Mouse (Mus musculus) cerebellum, adult 2 months (tissue): Measurements from ENCODE around the gene Traf1. TPM values are rescaled to one million over a fixed set of nuclear protein-coding genes. Genes with fewer than 3 reads are reported as not detected.

Experiments used
- DNase-seq, 2 experiments: peaks; one replicate each; pipeline ENCODE4 v3.0.0; 2021
- H3K27ac ChIP-seq: fragments of 200-500 bp; 2 replicates; pipeline ENCODE4 v1.5.1; 2012; ENCODE audit warnings: low read length, control low read depth, inconsistent platforms; ENCODE audit not compliant: insufficient read depth
- H3K27me3 ChIP-seq: fragments of 200-500 bp; 2 replicates; pipeline ENCODE4 v1.6.1; 2012; ENCODE audit warnings: inconsistent platforms, mild to moderate bottlenecking, low read length, moderate library complexity; ENCODE audit not compliant: control insufficient read depth, insufficient read depth
- H3K4me1 ChIP-seq: fragments of 200-500 bp; 2 replicates; pipeline ENCODE4 v1.6.1; 2011; ENCODE audit warnings: low read length; ENCODE audit not compliant: control insufficient read depth, insufficient read depth
- H3K4me3 ChIP-seq: fragments of 200-500 bp; replicated peaks from 2 replicates; pipeline ENCODE3; 2011; ENCODE audit warnings: mild to moderate bottlenecking, low read depth, low read length, control low read depth; ENCODE audit not compliant: insufficient read depth
- CTCF ChIP-seq: fragments of 200-500 bp; IDR thresholded peaks from 2 replicates; pipeline ENCODE4 v1.5.1; 2011; ENCODE audit warnings: low read depth, mild to moderate bottlenecking, control low read depth, low read length, moderate library complexity, borderline replicate concordance; ENCODE audit not compliant: insufficient read depth
- POLR2A ChIP-seq: fragments of 200-500 bp; IDR thresholded peaks from 2 replicates; pipeline ENCODE4 v1.6.1; 2011; ENCODE audit warnings: low read length, control low read depth, borderline replicate concordance; ENCODE audit not compliant: insufficient read depth
- WGBS: fragments of 180-500 bp; shearing (Covaris S2); methylation state at CpG from one replicate; pipeline ENCODE4 v1.1.7; 2018; 5-methylcytosine and 5-hydroxymethylcytosine counted together
- polyA plus RNA-seq: library from polyadenylated mRNA; depleted of rRNA; stranded (reverse); fragments of >200 nt; gene quantifications from 2 replicates; pipeline ENCODE4 v1.2.3, GENCODE M21; 2012; rRNA removed

Traf1 gene
- polyA plus RNA-seq, 1 experiment, result 8.4 TPM

GRCm38 (mm10) chr2:34893950-34894349 is 67.6 kb downstream of the Traf1 start:
- Histone ChIP-seq H3K4me3 (no peak overlapping the region), H3K4me1 (peaks cover 12% of the 10 kb centered on the region), H3K27ac (no peak overlapping the region), H3K27me3 (no peaks in the 10 kb centered on the region)
- WGBS, result 72% methylated on average over 5 of the region's 5 CpGs
- DNase-seq, result no peak
- no peak for TF ChIP-seq CTCF
- TF ChIP-seq POLR2A, result no peak

Other genes starting within 250 kb of the Traf1 start
- gene Gapvd1, start 206.5 kb downstream of the Traf1 start, polyA plus RNA-seq, result 49.4 and 52.8 TPM in 2 replicates
- 226 and 249 TPM in 2 replicates for gene Hspa5, start 189.8 kb downstream of the Traf1 start, polyA plus RNA-seq
- gene Rabepk, start 161.9 kb downstream of the Traf1 start, polyA plus RNA-seq, result 43.2 and 46.8 TPM in 2 replicates
- gene Fbxw2, start 135.5 kb downstream of the Traf1 start, polyA plus RNA-seq, result 71.4 and 77.5 TPM in 2 replicates
- not detected in 2 replicates for gene Gm34653, start 128.8 kb downstream of the Traf1 start, polyA plus RNA-seq
- 0.88 and 0.89 TPM in 2 replicates for gene Cutal, start 87.4 kb downstream of the Traf1 start, polyA plus RNA-seq
- gene Psmd5, start 86.8 kb downstream of the Traf1 start, polyA plus RNA-seq, result 47.9 and 52.9 TPM in 2 replicates
- gene Phf19, start 47.7 kb downstream of the Traf1 start, polyA plus RNA-seq, result 1.7 and 2.2 TPM in 2 replicates
- gene Hc, start 99.7 kb upstream of the Traf1 start, polyA plus RNA-seq, result 0.59 and 1.1 TPM in 2 replicates
- gene AI182371, start 139.8 kb upstream of the Traf1 start, polyA plus RNA-seq, result 0.57 and 0.63 TPM in 2 replicates
- gene Cntrl, start 147.7 kb upstream of the Traf1 start, polyA plus RNA-seq, result 15.1 and 15.7 TPM in 2 replicates
- gene Rab14, start 239.3 kb upstream of the Traf1 start, polyA plus RNA-seq, result 165 and 168 TPM in 2 replicates